Mouse (Mus musculus): ENCODE data around the gene Smg7.

Smg7 gene

DNA sequence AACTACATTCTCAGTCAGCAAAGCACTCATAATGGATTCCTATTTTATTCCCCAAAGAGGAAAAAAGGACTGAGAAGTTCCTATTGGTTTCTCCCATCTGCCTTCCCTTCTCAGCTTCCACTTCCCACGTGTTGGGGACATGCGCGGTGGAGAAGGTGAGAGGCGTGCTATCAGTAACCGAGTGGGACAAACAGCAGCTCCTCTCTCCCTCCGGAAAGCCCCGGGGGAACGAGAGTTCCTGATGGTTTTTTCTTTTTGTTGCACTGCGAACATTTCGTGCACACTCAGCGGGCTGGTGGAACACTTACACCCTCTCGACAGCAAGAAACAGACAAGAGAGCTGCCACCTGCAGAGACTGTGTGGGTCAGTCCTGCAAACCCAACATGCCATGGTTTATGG lies 63.6 kb downstream of the Smg7 start:
- no peak for DNase-seq

DNA sequence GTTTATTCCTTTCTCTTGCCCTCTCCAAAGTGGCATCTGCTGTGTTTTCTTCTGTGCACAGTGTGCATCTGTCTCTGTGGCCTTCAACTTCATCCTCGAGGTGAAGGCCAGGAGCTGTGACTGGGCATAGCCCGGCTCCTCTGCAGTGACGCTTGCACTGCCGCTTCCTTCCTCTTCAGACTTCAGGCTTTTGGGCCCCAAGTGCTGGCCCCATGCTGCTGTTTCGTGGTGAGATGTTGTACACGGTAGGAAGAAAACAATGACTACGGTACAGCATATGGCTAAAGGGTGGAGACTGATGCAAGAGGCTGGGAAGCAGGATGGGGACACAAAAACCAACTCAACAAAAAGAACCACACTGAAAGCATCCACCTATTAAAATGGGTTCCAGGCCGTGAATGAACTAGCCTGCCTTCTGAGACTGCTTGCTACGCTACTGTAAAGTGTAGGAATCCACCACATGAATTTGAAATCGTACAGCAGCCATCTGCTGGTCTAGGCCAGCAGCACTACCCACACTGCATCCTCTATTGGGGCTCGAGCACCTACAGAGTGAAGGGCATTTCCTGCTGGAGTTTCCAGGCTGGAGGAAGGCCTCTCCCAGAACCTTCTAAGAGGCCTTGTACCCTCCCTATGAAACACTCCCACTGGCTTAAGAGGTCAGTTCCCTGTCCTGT lies 64.3 kb downstream of the Smg7 start:
- DNase-seq, result no peak

DNA sequence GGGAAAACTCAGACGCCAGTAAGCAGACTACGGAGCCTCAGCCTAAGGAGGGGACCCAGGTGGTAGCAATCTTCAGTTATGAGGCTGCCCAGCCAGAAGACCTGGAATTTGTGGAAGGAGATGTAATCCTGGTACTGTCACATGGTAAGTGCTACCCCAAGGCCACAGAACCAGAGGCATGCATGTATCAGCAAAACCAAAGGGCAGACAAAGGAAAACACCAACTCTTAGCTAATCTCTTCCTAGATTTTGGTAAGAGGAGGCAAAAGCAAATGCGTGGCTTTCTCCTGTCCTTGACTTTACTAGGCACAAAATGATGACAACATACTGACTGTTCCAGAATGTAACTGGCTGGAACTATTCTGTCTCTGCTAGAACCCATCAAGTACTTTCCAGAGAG lies 67.4 kb downstream of the Smg7 start:
- DNase-seq, result no peak

DNA sequence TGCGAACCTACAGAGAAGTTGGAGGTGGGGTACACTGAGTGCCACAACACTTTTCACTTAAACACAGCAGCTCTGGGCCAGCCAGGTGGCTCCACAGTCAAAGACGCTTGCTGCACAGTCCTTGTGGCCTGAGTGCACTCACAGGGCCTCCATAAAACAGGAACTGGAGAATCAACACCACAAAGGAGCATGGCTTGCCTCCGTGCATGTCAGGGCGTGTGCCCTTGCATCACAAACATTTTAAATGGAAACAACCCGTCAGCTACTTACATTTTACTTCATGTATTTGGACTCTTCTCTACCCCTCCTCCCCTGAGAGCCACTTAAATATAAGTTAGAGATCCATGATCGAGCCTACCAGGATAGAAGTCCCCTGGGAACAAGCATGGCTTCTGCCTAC lies 70.1 kb downstream of the Smg7 start:
- no peak for DNase-seq

DNA sequence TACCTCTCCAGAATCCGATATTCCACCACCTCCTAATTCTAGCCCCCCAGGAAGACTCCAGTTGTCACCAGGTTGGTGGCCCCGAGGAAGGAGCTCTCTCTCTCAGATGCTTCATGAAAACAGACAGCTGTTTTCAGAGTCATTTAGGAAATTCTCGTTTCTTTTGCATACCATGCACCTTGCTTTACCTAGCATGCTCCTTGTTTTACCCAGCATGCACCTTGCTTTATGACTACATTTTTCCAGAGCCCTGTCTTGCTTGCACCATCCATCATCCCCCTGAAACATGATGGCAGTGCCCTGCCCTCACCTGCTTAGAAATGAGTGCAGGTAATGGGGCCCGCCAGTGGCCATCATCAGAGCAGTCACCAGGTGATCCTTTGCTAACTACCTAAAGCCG lies 70.8 kb downstream of the Smg7 start:
- DNase-seq, result no peak

DNA sequence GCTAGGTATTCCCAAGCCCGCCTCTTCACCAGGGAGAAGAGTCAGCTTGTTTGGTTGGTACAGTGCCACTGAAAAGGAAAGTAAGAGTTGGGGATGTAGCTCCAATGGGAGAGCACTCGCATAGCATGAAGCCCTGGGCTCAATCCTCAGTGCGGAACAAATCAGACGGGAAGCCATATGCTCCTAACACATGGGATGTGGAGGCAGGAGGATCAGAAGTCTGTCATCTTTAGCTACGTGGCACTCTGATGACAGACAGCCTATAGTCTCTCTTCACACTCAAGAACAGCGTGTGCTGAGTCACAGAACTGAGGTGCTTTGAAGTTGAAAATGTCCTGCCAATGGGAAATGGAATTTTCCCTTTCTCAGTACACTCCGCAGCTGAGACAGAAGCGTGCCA lies 71.4 kb downstream of the Smg7 start:
- no peak for DNase-seq

DNA sequence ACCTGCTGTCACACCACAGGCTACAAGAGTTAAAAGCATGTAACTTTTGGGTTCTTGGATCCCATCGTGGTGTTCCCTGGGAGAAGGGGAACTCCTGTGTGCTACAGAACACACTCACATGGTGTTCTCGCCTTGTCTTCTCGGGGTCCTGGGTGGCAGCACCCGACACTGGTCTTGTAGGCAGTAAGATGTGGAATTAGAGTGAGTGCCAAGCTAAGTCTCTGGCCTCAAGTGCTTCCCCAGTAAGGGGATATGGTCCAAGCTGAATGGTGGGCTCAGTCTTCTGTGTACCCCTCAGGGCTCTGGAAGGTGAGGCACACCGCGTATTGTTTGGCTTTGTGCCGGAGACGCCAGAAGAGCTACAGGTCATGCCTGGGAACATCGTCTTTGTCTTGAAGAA lies 72.4 kb downstream of the Smg7 start:
- no peak for DNase-seq

DNA sequence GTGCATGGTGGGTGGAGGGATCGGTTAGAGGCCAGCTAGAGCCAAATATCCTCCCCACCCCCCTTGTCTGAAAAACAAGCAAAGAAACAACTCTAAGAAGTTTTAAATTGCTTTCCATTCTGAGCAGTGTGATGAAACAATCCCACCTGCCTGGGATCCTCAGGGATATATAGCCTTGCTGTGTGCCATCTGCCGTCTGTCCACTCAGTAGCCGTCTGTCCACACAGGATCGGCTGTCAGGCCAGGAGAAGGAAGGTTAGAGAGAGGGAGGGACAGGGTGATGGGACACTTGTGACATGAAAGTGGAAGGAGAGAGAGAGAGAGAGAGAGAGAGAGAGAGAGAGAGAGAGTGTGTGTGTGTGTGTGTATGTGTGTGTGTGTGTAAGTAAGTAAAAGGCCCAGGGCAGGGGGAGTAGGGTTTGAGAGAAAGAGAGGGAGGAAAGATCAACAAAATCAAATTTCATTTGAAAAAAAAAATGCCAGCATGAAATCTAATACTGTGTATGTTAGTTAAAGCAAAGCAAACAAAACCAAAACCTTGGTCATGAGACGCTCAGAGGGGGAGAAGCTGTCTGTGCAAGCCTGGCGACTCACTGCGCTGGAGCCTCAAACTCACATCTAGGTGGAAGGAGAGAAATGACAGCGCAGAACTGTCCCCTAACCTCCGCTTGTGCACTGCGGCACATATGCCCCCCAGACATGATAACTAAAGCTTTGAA lies 73.7 kb downstream of the Smg7 start:
- no peak for DNase-seq

DNA sequence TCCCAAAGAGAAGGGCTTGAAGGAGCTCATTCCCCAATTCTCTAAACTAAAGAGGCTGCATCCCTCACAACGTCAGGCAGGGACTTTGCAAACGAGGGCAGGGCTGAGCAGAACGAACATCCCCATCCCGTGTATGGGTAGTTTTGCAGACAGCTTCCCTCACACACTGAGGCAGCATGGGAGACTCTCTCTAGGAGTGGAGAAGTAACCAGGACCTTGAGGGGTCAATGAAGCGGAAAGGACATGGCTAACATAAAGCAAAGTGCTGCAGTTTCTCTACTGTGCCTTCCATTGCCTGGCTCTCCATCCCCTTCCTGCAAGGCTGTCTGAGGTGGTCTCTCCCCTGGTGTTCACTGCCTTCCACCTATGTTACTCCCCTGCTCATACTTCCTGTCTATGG lies 74.3 kb downstream of the Smg7 start:
- DNase-seq, result no peak

DNA sequence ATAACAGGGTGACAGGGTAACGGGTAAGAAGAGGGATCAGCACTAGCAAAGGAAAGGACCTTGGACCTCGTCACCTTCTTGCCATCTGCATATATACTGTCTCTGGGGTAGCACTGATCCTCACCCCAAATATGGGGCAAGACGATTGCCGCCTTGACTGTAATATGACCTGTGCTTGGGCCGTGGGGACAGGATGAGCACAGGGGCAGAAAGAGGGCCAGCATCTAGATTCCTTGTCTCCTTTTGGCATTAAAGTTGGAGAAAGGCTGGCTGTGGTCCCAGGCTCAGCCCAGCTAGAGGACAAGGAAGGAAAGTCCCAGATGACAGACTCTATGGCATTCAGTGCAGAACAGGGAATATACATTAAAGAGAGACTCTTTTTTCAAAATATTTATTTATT lies 76.0 kb downstream of the Smg7 start:
- DNase-seq, result no peak

DNA sequence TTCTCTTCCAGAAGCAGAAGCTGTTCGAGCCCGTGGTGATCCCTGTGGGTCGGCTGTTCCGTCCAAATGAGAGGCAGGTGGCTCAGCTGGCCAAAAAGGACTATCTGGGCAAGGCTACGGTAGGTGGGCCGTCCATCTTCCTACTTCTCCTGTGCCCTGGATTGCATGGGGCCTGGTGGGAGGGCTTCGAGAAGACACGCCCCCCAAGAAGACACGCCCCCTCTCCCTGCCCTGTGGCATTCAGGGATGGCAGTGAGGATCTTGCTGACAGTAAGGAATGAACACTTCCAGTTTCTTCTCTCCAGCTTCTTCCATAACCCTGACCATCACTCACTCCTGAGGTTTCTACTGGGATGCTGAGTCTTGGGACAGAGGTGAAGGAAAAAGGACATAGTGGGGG lies 78.2 kb downstream of the Smg7 start:
- DNase-seq, result no peak

DNA sequence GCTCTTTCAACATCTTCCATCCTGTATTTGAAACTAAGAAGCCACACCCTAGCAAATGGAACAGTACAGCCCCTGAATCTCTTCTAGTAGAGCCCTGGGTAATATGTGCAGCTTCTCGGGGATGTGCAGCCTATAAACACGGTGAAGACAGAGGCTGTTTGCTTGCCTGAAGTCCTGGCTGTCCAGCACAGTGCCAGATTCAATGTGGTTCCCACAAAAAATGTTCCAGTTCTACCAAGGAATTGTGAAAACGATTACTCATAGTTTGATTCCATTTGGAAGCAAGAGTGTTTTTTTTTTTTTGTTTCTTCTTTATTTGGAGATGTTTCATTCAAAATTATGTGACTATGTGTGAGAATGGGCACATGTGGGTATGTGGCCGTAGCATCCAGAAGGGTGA lies 80.7 kb downstream of the Smg7 start:
- DNase-seq, result no peak

DNA sequence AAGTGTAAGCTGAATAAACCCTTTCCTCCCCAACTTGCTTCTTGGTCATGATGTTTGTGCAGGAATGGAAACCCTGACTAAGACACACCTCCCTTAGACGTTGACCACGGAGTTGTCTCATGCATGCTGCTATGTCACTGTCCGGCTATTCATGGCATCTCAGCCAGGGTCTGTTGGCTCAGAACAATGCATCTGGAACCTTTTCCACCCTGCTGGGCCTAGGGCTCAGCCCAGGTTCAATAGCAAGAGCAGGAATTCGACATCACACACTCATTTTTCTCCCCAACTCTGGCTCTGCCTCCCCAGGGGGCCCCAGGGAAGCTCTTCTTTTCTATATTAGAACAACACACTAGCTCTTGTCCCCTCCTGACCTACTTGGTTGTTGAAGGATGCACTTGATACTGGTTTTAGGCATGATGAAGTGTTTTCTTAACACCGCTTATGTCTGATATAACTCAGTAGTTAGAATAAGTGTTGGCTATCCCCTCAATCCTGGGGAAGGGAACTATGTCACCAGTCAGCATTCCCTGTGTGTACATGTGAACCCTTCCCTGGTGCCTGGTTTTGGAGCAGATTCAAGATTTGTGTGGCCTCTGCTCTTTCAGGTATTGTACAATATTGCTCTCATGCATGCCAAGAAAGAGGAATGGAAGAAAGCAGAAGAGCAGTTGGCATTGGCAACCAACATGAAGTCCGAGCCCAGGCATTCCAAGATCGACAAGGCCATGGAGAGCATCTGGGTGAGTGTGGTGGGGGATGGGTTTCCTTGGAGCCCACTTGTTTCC lies 81.3 kb downstream of the Smg7 start:
- no peak for DNase-seq

DNA sequence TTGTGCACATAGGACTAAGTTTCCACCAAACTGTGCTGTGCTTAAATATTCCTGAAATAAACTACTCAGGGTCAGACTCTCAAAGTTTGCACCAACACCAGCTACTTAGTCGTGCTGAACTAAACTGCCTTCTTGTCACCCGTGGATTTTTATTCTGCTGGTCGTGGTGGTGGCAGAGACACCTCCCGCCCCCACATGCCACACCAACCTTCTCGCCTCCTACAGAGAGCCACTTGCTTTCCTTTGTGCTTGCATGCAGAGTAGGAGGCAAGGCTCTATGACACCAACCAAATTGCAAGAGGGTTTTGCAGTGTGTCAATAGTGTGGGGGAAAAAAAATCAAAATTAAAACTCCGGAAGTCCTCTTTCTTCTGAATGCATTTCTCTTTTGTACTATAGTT lies 82.9 kb downstream of the Smg7 start:
- no peak for DNase-seq

DNA sequence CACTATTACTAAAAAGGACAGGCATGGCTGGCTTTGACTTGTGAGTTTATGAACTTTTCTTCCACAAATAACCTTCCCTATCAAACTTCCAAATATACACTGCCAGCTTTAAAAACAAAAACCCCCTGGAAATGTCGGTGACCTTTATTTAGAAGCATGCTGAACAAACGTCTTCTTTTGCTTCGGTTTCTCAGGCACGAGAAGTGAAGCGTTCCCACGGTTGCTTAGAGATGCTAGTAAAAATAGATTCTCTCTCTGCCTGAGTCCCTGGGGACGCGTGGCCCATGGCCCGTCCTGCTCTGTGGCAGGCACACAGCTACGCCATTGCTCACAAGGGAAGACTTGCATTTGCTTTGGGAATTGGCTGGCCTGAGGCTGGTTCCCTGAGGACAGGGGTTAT lies 84.7 kb downstream of the Smg7 start:
- DNase-seq, result no peak

DNA sequence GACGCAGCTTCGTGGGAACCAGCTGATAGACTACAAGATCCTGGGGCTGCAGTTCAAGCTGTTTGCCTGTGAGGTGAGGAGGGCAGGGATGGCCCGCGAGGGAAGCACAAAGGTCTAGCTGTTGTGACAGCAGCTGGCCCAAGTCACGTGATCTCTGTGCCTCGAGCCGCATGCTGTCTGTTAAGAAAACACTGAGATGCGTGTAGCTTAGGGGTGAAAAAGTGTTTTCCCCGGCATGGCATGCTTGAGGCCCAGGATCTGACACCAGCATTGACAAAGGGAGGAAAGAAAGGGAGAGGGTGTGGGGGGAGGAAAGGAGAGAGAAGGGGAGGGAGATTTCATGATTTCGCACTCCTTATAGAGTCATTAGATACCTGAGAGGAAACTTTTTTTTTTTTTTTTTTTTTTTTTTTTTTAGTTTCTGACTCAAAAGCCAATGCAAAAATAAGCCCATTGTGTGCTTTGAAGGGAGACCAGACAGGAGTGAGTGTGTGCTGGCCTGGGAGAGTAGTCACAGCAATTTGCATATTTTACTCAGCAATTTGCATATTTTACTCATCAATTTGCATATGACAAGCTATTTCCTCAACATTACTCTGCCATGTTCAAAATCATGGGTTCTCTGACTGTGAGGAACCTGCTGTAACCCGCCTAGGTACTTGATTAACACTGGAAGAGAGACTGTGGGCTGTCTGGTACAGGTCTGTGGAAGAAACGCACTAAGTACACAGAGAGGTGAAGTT lies 85.2 kb downstream of the Smg7 start:
- DNase-seq, result no peak

DNA sequence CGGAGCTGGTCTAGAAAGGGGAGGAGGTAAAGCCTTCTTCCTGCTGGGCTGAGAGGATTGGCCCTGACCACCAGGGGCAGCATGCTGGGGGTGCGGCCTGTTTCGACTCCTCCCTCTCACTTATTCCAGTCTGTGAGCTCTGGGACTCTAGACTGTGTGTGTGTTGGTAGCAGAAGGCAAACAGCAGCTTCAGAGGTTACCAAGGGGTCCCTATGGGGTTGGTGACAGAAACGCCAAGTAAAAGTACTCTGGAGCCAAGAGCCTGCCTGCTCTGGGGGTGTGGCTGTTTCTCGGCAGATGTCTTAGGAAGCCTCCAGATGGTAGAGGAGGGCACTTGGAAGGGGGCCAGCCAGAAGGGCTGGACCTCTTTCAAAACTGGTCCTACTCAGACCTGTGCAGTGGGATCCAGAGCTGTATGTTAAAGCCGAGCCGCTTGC lies 87.2 kb downstream of the Smg7 start:
- no peak for DNase-seq

DNA sequence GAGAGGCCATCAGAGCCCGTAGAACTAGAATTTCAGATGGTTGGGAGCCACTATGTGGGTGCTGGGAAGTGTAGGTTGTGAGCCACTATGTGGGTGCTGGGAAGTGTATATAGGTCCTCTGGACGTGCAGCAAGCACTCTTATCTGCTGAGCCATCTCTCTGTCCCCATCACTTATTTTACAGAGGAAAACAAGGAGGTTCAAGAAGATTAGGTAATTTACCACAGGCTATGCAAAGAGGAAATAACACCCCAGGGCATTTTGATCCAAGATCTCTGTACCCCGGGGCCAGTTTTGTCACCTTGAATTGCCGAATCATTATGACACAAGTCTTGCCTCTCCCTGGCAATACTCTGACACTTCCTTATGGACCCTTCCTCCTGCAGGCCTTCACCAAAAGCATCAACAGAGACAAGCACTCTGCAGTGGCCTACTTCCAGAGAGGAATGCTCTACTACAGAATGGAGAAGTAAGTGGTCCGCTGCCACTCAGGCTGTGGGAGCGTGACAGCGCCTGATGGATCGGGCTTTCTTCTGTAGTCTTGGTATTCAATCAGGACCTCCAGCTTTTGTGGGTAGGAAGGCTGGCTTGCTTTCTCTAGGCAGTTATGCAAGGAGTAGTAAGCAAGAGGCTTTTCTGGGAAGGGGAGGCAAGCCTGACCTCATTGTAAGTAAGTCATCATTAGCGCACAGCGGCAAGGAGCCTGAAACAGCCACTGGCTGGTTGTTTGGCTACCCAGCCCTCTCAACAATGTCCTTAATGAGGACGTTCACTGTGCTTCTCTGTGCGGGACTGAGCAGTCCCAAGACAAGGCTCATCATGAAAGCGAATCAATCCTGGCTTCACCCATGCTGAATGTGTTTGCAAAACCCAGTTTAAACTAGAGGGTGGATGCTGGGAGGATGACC lies 91.7 kb downstream of the Smg7 start:
- DNase-seq, result no peak

DNA sequence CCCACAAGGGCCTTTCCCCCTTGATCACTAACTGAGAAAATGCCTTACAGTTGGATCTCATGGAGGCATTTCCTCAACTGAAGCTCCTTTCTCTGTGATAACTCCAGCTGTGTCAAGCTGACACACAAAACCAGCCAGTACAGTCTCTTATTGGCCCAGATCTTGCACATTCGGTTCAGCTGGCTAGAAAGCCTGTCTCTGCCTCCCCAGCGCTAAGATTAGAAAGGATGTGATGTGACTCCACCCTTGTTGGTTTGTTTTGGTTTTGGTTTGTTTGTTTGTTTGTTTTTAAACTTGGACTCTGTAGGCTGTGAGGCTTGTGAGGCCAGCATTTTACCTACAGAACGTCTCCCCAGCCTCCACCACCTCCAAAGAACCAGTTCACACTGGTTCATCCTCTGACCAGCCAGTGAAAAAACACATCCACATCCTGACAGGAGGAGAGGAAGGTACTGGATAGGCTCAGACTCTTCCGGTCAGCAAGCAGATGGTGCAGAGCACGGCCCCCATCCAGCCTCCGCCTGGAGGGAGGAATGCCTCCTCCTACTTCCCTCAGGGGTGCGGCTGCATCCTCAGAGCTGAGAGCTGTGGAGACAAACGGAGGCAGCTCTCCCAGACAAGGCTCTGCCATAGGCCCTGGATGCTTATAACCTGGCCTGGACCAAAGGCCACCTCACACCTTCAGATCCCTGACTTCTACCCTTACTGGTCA lies 92.7 kb downstream of the Smg7 start:
- DNase-seq, result no peak

DNA sequence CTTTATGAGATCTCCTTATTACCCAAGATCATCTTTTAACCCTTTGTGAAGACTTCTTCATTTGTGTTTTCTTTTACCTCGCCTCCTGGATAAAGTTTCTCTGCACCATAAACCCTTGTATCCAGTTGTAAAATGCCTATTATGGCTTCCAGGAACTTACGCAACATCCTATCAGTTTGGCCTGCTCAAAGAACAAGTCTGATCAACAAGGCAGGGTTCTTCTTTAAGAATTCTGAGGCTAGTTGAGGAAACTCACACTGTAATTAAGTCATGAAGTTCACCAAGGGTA lies 94.1 kb downstream of the Smg7 start:
- DNase-seq, result no peak

DNA sequence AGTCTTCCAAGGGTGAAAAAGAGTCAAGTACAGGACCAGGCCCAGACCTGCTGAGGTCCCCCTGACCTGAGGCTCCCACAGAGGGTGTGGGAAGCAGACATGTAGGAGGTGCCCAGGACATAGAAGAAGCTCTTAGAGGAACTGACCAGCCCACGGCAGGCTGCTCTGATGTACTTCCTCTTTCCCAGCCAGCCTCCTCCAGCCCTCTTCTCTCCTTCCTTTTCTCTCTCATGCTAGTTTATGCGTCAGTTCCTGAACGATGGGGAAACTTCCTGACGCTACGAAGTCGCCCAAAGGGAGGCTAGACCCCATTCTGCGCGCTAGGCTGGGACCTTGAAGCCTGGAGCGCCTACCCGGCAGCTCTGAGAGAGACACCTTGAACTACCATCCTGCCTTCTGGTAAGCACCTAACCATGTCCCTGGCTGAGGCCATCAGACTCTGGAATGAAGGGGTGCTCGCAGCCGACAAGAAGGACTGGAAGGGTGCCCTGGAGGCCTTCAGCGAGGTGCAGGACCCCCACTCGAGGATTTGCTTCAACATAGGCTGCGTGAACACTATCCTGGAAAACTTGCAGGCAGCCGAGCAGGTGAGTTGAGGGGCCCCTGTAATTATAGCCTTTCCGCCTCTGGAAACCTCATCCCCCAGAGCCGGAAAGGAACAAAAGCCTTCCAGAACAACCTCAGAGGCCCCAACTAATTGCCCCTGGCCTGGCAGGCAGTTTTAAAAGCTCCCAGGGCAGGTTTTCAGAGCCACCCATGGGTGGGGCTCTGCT lies 94.6 kb downstream of the Smg7 start:
- no peak for DNase-seq

All from thymus, postnatal 36 days (tissue).